Mouse (Mus musculus) stomach, postnatal 0 days (tissue): Measurements from ENCODE around the gene Rtn4r.

ENCODE experiments used
- CTCF ChIP-seq: IDR thresholded peaks from 2 replicates; pipeline ENCODE4 v1.5.1; 2016; ENCODE audit warnings: antibody characterized with exemption, low read depth, mild to moderate bottlenecking, moderate library complexity
- EP300 ChIP-seq: optimal IDR thresholded peaks from 2 replicates; pipeline ENCODE3; 2016; ENCODE audit warnings: antibody characterized with exemption

DNA sequence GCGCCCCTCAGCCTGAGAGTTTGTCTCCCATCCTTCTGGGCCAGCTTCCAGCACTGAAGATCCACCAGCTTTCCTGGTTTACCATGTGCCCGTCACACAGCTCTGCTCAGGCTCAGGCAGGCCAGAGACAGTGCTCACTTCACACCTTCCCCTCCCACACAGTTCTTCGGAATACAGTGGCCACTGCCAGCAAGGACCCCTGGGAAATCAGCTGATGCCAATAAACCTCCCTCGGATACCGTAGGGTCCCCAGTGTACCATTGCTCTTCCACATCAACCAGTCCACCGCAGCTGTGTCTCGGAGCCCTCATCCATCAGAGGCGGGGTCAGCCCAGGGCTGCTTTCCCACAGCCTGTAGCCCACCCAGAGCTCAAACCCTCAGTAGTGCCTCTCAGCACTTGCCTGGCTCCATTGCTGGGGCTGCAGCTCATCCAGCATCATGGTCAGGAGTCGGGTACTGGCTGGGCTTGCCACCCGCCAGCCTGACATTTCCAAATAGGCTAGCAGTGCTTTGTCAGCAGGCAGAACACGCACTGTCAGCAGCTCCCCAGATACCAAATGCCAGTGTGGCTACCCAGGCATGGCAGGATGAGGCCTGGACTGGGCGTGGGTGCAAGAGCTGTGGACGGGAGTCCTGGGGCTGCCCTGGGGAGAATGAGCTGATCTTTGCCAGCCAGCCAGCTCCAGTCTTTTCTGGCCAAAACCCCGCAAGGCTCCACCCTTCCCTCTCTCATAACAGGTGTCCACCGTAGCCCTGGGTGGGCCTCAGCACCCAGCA is 67.0 kb downstream of the Rtn4r start:
- TF ChIP-seq CTCF: no peak
- TF ChIP-seq EP300: no peak
